Mouse (Mus musculus) embryonic fibroblast, embryonic 13.5 days (primary cell): ENCODE measurements around the gene Cks2.

Experiments used
- CTCF ChIP-seq: IDR thresholded peaks from 2 replicates; pipeline ENCODE4 v1.5.1; 2011; ENCODE audit warnings: mild to moderate bottlenecking, control low read depth, low read length, moderate library complexity, borderline replicate concordance; ENCODE audit not compliant: insufficient read depth
- POLR2A ChIP-seq: IDR thresholded peaks from 2 replicates; pipeline ENCODE4 v1.6.1; 2011; ENCODE audit warnings: low read depth, mild to moderate bottlenecking, control low read depth, low read length, moderate library complexity

DNA sequence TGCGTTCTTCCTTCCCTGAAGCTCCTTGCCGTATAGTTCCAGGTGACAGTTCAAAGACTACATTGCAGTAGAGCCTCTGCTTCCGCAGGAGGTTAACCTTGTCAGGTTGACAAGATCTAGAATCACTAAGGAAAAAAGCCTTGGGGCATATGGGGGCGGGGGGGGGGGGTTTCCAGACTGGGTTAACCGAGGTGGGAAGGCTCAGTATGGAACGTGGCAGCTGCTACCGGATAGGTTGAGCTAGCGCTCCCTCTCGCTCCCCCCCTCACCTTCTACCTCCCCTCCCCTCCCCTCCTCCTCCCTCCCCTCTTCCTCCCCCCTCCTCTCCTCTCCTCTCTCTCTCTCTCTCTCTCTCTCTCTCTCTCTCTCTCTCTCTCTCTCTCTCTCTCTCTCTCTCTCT, 26.4 kb upstream of the Cks2 start:
- no peak for TF ChIP-seq CTCF
- no peak for TF ChIP-seq POLR2A
